Mouse (Mus musculus): ENCODE data around the gene Vmn1r25.
"Not testable (repeated sequence)": the region's sequence is repeated elsewhere in the genome, so short reads cannot be mapped to it uniquely, and the experiment has no call there.

The Vmn1r25 gene

DNA sequence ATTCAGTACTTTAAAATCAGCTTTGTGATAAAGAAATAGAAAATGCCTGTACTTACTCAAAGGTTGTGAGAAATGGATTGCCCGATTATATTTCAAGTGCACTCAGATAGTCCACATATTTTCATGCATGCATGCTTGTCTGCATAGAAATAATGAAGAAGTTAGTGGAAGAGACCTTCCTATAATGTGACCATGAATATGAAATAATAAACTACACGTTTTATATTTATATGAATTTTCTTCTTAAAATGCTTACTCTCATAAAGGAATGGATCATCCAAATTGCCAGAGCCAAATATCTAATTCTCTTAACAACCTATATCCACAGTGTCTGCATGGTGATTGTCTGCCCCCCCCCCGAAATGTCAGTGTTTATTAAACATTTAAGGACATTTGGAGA, at the start of gene Vmn1r25:
Gene Vmn1r25 (minus strand): TSS at position 101 of the 400 bp plus-strand sequence.
- no peak for DNase-seq

DNA sequence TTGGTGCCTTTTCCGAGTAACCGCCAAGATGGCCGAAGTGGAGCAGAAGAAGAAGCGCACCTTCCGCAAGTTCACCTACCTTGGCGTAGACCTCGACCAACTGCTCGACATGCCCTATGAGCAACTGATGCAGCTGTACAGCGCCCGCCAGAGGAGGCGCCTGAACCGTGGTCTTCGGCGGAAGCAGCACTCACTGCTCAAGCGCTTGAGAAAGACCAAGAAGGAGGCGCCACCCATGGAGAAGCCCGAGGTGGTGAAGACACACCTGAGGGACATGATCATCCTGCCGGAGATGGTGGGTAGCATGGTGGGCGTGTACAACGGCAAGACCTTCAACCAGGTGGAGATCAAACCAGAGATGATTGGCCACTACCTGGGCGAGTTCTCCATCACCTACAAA, 36.9 kb upstream of the Vmn1r25 start:
- DNase-seq, result not testable (repeated sequence)

DNA sequence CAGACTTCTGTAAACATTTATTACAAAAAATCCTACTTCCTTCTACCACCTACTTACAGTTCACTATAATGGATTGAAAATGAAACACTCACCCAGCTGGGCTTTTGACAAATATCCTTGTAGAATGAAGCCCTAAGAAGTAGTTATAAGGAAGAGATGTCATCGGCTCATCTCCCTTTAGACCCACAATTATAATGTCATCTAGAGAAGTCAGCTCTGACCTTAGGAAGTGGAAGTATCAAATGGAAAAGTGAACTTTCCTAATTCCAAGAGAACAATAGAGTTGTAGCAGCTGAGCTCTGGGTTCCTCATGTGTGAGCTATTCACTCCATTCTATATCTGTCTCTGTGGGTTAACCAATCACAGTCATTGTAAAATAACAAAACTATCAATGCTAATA, 34.4 kb upstream of the Vmn1r25 start, which contains the start of gene Vmn1r26:
Gene Vmn1r26 (minus strand): TSS at position 101 of the 400 bp plus-strand sequence.
- DNase-seq, result no peak

DNA sequence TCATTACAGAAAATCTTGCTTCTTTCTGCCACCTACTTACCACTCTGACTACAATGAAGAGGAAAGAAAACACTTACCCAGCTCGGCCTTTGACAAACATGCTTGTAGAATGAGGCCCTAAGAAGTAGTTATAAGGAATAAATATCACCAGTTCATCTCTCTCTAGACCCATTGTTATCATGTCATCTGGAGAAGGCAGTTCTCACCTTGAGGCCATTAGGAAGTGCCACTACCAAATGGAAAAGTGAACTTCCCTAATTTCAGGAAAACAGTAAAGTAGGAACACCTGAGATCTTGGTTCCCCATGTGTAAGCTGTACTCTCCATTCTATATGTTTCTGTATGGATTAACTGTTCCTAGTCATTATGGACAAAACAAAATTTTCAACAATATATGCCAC, 19.2 kb downstream of the Vmn1r25 start, which contains the start of gene Vmn1r24:
Gene Vmn1r24 (minus strand): TSS at position 101 of the 400 bp plus-strand sequence.
- not testable (repeated sequence) for DNase-seq

All from layer of hippocampus, adult 9-11 months (tissue).